Mouse (Mus musculus) yolk sac, embryonic 10.5 days (tissue): ENCODE measurements around the gene Dnah7b.
"Not testable (repeated sequence)": the region's sequence is repeated elsewhere in the genome, so short reads cannot be mapped to it uniquely, and the experiment has no call there.

ENCODE experiments used
- DNase-seq: peaks from one replicate; pipeline ENCODE4 v3.0.0-alpha.2; 2017; ENCODE audit warnings: low spot score

Gene Dnah7b

DNA sequence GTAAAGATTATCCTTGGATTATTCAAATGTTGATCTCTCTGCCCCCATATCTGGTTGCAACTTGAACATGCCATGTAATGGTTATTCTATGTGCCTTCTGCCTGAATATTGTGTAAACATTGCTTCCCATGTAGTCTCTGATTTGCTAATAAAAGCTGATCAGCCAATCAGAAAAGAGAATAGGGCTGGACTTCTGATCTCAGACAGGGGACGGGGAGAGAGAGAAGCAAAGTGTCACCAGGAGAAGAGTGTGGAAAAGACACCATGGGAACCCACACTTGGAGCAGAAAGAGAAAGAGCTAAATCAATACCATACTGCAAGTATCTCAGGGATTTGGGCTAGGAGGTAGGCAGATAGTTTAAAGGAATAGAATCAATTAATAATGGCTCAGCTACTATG, at the start of gene Dnah7b:
TSS of gene Dnah7b (plus strand) at position 301 of the 400 bp plus-strand sequence.
- no peak for DNase-seq

DNA sequence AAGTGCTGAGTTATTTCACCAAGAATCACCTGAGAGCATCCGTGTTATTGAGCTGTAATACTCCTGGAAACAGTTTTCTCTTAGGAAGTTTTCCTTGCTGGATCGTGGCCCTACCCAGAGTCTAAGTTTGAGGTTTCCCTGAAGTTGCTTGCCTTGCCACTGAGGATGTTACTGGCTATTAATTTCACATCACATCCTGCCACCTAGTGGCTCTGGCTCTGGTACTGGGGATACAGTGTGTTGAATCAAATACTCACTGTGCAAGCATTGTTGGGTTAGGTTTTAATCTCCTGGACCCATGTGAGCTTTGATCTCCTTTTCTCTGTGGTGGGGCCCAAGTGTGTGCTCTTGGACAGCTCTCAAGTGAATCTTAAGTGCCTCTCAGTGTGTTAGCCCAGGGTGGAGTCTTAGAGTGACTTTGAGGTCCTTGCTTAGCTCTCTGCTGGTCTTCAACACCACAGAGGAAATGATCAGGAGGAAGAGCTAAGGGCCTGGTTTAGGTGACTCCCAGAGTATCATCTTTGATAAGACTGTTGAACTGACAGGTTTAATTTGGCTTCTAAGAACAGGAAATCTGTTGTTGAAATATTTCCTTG, 47.6 kb upstream of the Dnah7b start:
- peak; percentile 1 for DNase-seq

DNA sequence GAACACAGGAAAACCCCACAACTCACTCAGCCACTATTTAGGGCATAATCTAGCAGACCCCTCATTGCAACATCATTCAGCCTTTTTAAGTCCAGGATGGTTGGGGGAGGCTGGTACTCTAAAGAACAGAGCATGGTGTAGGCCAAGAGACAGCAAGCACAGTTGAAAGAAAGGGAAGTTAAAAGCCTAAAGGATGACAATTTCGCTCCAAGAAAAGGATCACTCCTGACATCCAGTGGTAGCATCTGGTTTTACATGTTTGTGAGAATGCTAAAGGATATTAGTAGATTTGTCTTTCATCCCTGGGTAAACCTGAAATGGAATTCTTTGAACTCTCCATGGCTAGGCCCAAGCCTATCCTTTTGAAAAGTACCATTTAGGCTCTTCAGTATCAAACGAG, 43.9 kb upstream of the Dnah7b start:
- no peak for DNase-seq

DNA sequence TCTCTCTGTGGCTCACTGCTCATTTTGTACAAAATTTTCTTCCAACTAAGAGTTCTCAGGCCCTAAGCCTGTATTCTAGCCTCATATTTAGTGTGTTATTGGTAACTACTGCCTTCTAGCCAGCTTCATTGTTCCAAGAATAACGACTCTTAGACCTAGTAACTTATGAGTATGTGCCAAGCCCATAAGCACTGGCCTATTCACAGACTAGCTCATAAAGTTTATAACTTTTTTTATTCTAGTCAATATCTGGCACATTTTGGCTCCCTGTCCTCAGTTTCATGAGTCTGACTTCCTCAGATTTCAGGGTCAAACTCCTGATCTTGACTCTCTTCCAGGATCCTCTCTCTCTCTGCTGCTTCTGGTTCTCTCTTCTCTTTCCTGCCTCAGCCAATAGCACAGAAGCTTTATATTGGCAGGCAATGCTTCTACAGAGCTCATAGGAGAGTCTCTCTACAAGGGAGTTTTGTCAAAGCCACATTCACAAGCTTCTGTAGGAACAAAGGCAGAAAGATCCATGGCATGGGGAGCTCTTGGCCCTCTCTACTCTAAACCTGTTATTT, 34.0 kb upstream of the Dnah7b start:
- no peak for DNase-seq

DNA sequence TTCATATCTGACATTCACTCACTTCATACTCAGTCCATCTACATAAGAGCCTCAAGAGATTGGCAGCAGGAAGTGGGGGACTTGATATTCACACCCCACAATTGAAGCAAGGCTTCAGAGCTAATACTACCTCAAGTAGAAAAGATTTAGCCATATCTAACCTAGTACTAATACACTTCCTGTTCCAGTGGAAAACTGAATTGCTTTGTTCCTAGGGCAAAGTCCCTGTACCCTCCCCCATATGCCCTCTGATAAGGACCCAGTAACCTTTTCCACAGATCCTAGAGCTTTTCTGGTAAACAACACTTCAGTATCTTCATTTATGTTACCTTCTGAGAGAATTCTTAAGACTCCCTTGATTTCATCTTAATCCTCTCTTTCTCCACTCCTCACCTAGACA, 17.9 kb upstream of the Dnah7b start:
- DNase-seq, result no peak

DNA sequence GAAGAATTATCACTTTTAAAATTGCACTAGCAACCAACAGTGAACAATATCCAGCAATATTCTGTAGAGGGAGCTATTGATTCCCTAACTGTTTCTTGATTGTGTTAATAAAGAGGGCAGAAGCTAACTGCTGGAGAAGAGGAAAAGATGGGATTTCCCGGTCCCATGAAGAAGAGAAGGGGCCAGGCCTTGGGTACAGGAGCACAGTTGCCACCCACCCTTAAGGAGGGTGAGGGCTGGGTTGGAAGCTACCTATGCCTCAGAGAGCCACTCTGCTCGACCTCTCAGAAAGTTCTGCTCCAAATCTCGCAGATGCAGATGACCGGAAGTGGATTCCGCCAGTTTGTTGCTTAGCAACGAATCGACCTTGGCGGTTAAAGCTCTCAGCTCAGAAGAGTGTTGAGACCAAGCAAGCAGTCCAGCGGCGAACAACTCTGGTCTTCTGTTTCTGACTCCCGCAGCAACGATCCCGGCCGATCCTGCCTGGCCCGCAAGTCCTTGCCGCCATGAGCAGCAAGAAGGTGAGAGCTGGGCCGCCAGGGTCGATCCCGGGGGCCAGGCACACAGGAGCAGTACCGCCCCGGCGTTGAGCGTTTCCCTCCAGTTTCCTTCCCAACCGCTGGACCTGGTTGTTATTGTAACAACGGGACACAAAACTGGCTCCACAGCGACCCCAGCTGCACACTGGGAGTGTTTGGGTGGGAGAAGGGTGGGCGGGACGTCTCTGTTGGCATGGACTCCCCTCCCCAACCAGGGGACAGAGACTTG, 553 bp downstream of the Dnah7b start:
- peak; percentile 78 for DNase-seq

DNA sequence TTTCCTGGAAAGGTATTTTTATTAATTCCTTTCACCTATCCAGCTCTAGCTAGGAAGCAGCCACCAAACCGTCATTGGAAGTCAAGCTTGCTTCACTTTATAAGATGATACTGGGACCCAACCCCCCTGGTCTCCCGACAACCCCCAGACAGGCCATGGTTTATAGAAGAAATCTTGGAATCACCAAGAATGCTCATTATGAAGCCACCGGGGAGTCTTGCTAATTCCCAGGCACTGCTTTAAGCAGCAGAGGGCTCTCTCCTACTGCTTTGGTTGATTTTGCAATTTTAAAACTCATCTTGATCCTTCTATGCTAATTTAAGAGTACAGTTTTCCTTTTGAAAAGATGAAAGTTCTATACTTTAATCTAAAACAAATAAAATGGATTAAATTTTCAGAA, 2.7 kb downstream of the Dnah7b start:
- not testable (repeated sequence) for DNase-seq

DNA sequence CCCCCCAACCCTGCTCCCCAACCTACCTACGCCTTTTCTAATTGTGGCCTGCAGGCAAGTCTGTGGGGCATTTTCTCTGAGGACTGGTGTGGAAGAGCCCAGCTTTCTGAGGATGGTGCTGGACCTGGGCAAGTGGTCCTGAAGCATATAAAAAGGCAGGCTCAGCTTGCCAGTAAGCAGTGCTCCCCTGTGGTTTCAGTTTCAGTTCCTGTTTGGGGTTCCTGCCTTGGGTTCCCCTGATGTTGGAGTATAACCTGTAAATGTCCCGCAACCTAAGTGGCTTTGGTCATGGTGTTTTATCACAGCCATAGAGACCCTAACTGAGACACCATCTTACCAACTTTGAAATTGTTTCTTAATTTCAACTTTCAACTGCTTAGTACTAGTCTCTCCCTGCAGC, 11.8 kb downstream of the Dnah7b start:
- no peak for DNase-seq

DNA sequence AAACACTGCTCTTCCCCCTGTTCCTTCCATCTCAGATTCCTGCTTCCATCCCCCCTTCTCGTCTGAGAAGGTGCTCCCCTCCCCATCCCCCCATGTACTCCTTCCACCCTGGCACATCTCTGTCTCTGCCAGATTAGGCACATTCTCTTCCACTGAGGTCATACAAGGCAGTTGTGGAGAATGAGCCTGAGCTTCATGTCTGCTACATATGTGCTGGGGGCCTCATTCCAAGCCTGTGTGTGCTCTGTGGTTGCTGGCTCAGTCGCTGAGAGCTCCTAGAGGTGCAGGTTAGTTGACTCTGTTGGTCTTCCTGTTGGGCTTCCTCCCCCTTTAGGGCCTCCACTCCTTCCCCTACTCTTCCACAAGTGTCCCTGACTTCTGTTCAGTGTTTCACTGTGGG, 34.4 kb downstream of the Dnah7b start:
- DNase-seq, result no peak

DNA sequence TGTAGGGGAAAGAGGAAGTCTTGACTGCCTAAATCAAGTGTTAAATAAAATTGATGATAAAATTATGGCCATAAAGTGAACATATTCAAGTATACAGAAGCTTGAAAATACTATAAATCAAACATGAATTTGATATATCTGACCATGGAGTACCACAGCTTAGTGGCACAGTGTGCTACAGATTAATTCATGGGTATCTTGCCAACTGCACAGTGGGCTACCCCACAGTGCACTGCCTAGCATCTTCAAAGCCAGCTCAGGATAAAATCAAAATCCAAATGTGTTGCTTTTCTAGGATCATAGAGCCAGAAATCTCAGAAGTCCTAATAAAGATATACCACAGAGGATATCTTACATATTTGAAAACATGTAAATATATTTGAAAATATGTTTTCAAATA, 46.5 kb downstream of the Dnah7b start:
- not testable (repeated sequence) for DNase-seq

DNA sequence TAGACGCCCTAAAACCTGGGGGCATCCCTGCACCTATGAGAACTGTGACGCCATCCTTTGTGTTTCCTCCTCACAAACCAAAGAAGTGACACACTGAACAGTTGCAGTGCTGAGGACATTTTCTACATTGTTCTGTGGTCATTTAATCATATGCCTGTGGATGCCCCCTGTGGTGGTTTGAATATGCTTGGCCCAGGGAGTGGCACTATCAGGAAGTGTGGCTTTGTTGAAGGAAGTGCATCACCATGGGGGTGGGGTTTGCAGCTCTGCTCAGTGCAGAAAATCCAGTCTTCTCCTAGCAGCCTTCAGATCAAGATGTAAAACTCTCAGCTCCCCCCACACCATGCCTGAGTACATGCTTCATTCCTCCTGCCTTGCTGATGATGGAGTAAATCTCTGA, 51.1 kb downstream of the Dnah7b start:
- DNase-seq, result not testable (repeated sequence)

DNA sequence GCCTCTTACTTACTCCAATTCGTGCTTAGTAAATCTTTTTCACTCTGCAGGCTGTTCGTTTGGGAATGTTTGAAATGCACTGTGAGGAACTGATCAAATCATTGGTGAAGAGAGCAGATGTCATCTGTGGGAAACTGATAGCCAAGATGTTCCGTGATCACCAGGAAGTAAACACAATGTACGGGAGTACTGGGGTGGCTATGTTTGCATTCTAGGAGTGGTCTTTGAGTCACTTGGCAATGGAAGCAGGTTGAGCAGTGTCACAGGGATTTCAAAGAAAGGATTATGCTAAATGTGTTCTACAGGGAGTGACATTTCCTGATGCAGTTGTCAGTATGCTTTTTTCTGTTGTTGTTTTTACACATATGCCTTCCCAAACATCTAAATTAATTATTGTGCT, 61.9 kb downstream of the Dnah7b start:
- DNase-seq, result no peak

DNA sequence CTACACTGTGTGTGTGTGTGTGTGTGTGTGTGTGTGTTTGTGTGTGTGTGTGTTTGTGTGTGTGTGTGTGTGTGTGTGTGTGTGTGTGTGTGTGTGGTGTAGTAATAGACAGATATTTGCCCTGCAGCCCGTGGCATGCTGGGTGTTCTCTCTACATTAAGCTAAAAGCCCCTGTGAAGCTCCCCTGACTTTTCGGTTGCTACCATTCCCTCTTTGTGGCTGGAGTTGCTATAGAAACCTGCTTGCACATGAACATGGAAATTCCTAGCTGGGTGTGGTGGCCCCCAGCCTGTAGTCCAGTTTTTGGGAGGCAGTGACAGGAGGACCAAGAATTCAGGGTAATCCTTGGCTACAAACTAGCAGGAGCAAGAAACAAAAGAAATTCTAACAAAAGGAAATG, 130.7 kb downstream of the Dnah7b start:
- DNase-seq, result not testable (repeated sequence)

DNA sequence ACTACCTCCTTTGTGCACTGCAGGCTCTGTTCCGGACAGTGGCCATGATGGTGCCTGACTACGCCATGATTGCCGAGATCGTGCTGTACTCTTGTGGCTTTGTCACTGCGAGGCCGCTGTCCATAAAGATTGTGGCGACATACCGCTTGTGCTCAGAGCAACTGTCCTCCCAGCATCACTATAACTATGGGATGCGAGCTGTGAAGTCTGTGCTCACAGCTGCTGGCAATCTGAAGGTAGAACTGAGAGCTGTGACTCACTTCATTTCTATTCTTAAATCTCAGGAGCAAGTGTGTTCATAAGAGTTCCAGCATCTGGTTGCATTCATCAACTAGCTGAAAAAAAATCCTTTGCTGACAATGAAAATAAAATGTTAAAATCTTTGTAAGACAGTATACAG, 135.1 kb downstream of the Dnah7b start:
- not testable (repeated sequence) for DNase-seq

DNA sequence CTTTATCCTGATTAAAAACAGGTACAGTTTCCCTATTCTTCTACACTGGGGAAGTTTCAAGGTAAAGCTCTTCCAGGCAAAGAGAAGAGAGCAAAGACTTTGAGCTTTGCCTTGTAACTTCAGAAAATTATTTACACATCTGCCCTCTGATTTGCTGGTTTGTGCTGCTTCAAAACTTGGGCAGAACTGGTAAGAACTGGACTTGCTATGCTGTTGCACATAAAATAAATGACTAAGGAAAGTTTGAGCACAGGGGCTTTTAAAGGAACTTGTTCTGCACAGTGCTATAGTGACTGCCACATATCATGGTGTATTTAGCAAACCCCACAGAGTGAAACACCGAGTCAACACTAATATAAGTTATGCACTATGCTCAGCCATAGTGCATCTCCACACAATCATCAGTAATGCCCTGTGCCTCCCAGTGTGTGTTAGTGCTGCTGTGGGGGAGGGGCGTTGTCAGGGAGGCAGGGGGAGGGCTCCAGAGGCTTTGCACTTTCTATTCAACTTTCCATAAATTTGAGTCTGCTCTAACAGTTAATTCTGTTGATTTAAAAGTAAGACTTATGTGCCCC, 144.0 kb downstream of the Dnah7b start:
- not testable (repeated sequence) for DNase-seq

DNA sequence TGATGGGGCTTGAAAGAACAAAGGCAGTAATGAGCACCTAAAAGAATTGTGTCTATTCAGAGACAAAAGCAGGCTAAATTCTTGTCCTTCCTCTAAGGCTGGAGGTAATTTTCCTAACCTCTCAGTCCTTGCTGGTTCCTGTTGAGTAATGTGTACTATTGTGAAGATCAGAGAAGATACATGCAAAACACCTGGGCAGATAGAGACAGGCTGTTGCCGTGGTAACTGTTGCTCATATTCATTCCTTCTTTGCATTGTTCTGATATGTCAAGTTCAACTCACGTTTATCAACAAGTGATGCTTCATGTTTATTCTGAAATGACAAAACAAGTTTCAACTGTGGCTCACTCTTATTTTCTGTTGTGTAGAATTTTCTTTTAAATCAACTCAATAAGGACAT, 156.6 kb downstream of the Dnah7b start:
- DNase-seq, result not testable (repeated sequence)

DNA sequence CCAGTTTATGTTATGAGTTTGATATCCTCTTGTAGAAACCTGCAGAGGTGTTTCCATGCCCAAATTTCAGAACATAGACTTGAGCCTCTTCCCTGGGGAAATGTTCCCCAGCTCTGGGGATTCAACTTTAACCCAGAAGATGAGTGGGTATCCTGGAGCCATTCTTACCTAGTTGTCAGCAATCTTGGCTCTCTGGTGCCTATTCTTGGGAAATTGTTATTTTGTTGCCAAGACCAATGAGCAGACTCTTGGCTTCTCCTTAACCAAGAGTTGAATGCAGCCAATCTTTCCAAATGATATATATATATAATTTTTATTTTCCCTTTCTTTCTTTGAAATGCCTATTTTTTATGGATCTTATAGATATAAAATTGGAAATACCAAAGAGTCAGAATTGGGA, 160.0 kb downstream of the Dnah7b start:
- DNase-seq, result not testable (repeated sequence)

DNA sequence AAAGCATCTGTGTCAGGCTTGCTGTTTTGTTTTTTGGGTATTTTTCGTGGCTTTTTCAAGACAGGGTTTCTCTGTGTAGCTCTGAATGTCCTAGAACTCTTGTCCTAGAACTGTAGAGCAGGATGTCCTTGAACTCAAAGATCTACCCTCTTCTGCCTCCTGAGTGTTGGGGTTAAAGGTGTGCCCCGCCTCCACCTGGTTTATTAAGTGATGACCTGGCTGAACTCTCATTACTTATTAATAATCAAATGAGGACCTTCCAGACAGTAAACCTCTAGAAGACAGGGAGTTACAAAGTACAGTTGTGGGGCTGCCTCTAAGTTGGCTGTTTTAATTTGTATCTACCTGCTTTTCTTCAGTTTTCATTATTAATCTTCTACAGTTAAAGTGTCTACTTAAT, 202.7 kb downstream of the Dnah7b start:
- DNase-seq, result not testable (repeated sequence)

DNA sequence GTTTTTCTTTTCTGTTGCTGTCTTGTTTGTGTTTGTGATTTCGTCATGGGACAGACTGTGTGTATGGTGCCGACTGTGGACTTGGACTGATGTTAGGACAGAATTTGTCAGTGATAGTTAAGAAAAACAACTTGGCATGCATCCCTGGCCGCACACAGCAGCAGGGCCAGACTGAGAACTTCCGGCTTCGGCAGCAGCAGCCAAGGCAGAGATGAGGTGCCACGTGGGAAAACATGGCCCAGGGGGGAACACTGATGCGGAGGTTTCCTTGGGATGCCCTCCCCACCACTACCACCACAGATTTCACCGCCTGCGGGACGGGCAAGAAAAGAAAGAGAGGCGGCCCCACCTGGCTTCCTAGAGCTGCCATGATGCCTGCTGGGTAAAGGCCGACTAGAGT, 205.8 kb downstream of the Dnah7b start:
- DNase-seq, result no peak

DNA sequence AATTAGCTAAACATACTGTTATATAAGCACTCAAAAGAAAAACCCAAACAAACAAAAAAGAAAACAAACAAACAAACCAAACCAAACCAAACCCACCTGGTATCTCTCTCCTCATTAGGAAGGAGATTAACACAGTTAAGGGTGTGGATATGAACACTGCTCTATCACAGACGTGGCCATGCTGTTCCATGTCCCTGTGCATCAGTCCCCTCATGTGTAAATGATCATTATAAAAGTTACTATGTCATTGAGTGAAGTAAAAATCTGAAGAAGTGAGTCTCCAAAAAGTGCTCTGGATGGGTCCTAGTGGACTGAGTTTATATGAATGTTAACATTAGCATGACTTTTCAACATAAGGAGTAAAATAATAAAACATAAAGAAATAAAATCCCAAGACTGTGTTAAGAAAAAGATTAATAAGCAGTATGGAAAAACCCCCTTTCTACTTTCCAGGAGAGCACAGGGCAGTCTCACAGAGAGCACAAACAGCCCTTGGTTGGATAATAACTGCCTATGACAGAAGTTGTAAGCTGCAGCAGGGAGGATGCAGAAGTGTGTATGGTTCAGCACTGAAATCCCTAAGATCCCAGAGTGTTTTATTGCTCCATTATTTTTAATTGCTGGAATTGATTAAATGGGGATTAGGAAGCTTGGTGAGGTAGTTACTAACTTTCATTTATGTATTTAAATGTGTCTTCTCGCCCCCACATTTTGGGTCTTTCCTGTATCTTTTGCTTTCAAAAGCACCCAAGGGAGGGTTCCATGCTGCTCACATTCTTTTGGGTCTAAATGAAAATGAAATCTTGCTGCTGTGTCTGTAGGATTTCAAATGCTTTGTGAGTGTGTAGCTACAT, 212.2 kb downstream of the Dnah7b start:
- not testable (repeated sequence) for DNase-seq

DNA sequence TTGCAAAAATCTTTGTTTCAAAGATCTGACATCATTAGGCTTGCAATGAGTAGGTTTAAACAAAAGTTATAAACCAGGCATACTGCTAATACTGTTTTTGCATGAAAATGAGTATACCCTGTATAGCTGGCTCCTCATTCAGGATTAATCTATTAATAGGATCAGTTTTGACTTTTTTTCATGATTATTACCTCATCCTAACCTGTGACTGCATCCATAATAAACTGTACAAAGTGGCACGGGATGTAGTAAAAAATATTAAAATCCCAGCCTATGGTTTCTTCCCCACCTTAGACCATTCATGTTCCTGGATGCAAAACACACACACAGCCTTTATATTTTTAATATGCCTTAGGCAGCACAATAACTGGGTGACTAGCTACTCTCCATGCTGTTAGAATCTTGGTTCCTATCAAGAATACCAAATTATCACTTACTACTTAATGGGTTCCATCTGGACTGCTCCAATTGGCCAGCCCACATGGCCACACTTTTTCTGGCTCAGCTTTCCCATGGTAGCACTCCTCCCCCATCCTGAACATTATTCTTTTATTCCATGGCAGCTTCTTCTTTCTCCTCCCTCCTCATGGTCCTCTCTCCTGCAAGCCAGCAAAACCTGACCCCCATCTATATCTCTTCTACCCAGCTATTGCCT, 212.9 kb downstream of the Dnah7b start:
- not testable (repeated sequence) for DNase-seq

DNA sequence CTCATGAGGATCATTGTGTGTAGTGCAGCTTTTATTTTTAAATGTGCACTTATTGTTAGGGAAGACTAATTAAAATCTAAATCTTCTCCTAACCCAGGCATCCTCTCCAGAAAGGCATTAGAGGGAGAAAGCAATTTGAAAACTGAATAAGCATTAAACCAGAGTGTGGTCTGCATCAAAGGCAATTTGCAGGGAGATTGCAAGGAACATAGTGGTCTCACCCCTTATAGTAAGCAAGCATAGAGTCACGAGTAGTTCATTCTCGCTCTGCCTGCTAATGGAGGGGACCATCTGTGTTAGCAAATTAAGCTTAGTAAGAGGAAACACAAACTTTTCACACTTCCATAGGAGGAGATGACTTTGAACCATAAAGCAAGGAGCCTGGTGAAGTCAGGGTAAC, 228.3 kb downstream of the Dnah7b start:
- not testable (repeated sequence) for DNase-seq
